10 mouse cellular contexts compared by ENCODE assay signal in the genomic region with DNA sequence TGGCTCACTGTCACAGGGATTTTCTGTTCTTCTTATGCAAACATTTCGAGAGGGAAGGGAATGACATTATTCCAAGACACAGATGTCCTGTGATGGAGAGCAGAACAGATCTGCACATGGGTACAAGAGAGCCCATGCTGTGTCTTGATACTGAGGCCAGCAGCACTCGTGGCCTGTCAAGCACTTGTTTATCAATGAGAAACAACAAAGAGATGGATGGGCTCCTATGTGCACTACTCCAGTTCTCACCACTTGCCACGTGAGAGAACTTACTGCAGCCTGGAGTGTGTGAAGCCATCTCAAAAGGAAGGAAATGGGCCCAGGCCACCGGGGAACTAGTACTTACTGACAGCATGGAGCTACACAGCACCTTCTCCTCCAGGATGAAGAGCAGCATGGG. TPM values are rescaled to one million over a fixed set of nuclear protein-coding genes. Genes with fewer than 3 reads are reported as not detected.
DNase-seq lines count a peak whose midpoint lies in the region; ATAC-seq and TF ChIP-seq lines count a peak whose summit lies in the region.
"Had no signal": no experiment of that assay in that cellular context is flagged by ENCODE, and none has a peak within 500 bp of the region (broad histone marks: within the 10 kb centered on the region; RNA-seq: fewer than 3 reads in every experiment).

No protein-coding gene starts in this region.

- H3K9me3 ChIP-seq in hindbrain, postnatal 0 days (ENCODE audit: low read length) = no peaks in the 10 kb centered on the region
- H3K9me3 ChIP-seq in hindbrain, embryonic 16.5 days (ENCODE audit: control insufficient read depth, low read length) = no peaks in the 10 kb centered on the region
- no peaks in the 10 kb centered on the region for H3K9me3 ChIP-seq in neural tube, embryonic 13.5 days
- H3K9me3 ChIP-seq in heart, postnatal 0 days (replicated peaks; ENCODE audit: control insufficient read depth, low read length) = no peaks in the 10 kb centered on the region
- H3K9me3 ChIP-seq: midbrain, embryonic 13.5 days had no signal

- no peak overlapping the region for H3K9ac ChIP-seq in hindbrain, postnatal 0 days (replicated peaks; ENCODE audit: low read length)
- H3K9ac ChIP-seq in hindbrain, embryonic 16.5 days (ENCODE audit: low read depth, low read length) = no peak overlapping the region
- H3K9ac ChIP-seq in neural tube, embryonic 13.5 days = no peak overlapping the region
- H3K9ac ChIP-seq in heart, postnatal 0 days (replicated peaks; ENCODE audit: low read depth, low read length) = no peak overlapping the region
- H3K9ac ChIP-seq: midbrain, embryonic 13.5 days had no signal

- H3K36me3 ChIP-seq in hindbrain, postnatal 0 days (ENCODE audit: insufficient read depth, low read length) = no peaks in the 10 kb centered on the region
- H3K36me3 ChIP-seq in hindbrain, embryonic 16.5 days (ENCODE audit: control insufficient read depth, insufficient read depth, low read length) = no peaks in the 10 kb centered on the region
- no peaks in the 10 kb centered on the region for H3K36me3 ChIP-seq in neural tube, embryonic 13.5 days
- no peaks in the 10 kb centered on the region for H3K36me3 ChIP-seq in heart, postnatal 0 days (replicated peaks; ENCODE audit: control insufficient read depth, insufficient read depth, low read length)

- peak; percentile 64 for ATAC-seq in hindbrain, postnatal 0 days
- ATAC-seq in hindbrain, embryonic 16.5 days = no peak
- no peak for ATAC-seq in neural tube, embryonic 13.5 days (ENCODE audit: low read depth)
- peak; percentile 10; the same call in 1 of the 2 replicates for ATAC-seq in heart, postnatal 0 days (ENCODE audit: insufficient read depth, low read depth)
- ATAC-seq: midbrain, embryonic 13.5 days had no signal

- no peak overlapping the region for H3K4me2 ChIP-seq in hindbrain, postnatal 0 days (ENCODE audit: low read depth, low read length)
- H3K4me2 ChIP-seq in hindbrain, embryonic 16.5 days (ENCODE audit: low read length) = no peak overlapping the region
- no peak overlapping the region for H3K4me2 ChIP-seq in neural tube, embryonic 13.5 days
- H3K4me2 ChIP-seq in heart, postnatal 0 days (ENCODE audit: low read depth, low read length) = no peak overlapping the region
- H3K4me2 ChIP-seq: midbrain, embryonic 13.5 days had no signal

- peak overlapping the region; percentile 60 for H3K27ac ChIP-seq in hindbrain, postnatal 0 days
- no peak overlapping the region for H3K27ac ChIP-seq in hindbrain, embryonic 16.5 days (ENCODE audit: low read depth, low read length)
- peak overlapping the region; percentile 43 for H3K27ac ChIP-seq in neural tube, embryonic 13.5 days (replicated peaks)
- H3K27ac ChIP-seq in heart, postnatal 0 days (ENCODE audit: low read depth) = peak overlapping the region; percentile 83
- H3K27ac ChIP-seq: midbrain, embryonic 13.5 days had no signal

- no peak for TF ChIP-seq CTCF in hindbrain, postnatal 0 days (IDR thresholded peaks at IDR 0.05; ENCODE audit: low read depth)
- TF ChIP-seq CTCF in heart, postnatal 0 days (IDR thresholded peaks at IDR 0.05; ENCODE audit: low read depth) = no peak

- TF ChIP-seq EP300 in heart, postnatal 0 days (IDR thresholded peaks at IDR 0.05; ENCODE audit: low read depth) = no peak

- DNase-seq in hindbrain, postnatal 0 days (ENCODE audit: low spot score) = peak; percentile 52
- DNase-seq in neural tube, embryonic 10.5 days (ENCODE audit: extremely low spot score, low spot score) = no peak
- no peak for DNase-seq in heart, postnatal 0 days (ENCODE audit: low spot score)
- no peak for DNase-seq in urinary bladder, adult 2 months (ENCODE audit: low spot score)
- no peak for DNase-seq in layer of hippocampus, adult 11-12 months (ENCODE audit: low spot score)
- DNase-seq: adrenal gland, postnatal 10 days; right cerebral cortex, adult 18-20 months had no signal

- peaks cover 19% of the 10 kb centered on the region for H3K4me1 ChIP-seq in hindbrain, postnatal 0 days (ENCODE audit: insufficient read depth, low read length)
- H3K4me1 ChIP-seq in hindbrain, embryonic 16.5 days (ENCODE audit: control insufficient read depth, insufficient read depth, low read depth, low read length) = peaks cover 23% of the 10 kb centered on the region
- peaks cover 45% of the 10 kb centered on the region for H3K4me1 ChIP-seq in neural tube, embryonic 13.5 days (replicated peaks)
- peaks cover 52% of the 10 kb centered on the region for H3K4me1 ChIP-seq in heart, postnatal 0 days (ENCODE audit: control insufficient read depth, insufficient read depth)

- H3K27me3 ChIP-seq in hindbrain, postnatal 0 days (ENCODE audit: insufficient read depth, low read length) = no peaks in the 10 kb centered on the region
- H3K27me3 ChIP-seq in hindbrain, embryonic 16.5 days (replicated peaks; ENCODE audit: control insufficient read depth, insufficient read depth, low read length) = no peaks in the 10 kb centered on the region
- no peaks in the 10 kb centered on the region for H3K27me3 ChIP-seq in neural tube, embryonic 13.5 days
- no peaks in the 10 kb centered on the region for H3K27me3 ChIP-seq in heart, postnatal 0 days (ENCODE audit: control insufficient read depth, insufficient read depth, low read length)
- H3K27me3 ChIP-seq: midbrain, embryonic 13.5 days had no signal

- WGBS in hindbrain, postnatal 0 days = 19% methylated on average over 4 of the region's 4 CpGs
- 32% methylated on average over 4 of the region's 4 CpGs for WGBS in hindbrain, embryonic 16.5 days
- 26% methylated on average over 4 of the region's 4 CpGs for WGBS in neural tube, embryonic 13.5 days
- 26% methylated on average over 4 of the region's 4 CpGs for WGBS in heart, postnatal 0 days

- H3K4me3 ChIP-seq in hindbrain, postnatal 0 days (ENCODE audit: low read length) = no peak overlapping the region
- no peak overlapping the region for H3K4me3 ChIP-seq in hindbrain, embryonic 16.5 days (ENCODE audit: low read length)
- no peak overlapping the region for H3K4me3 ChIP-seq in neural tube, embryonic 13.5 days
- H3K4me3 ChIP-seq in heart, postnatal 0 days (ENCODE audit: low read depth, low read length) = no peak overlapping the region
- H3K4me3 ChIP-seq: midbrain, embryonic 13.5 days had no signal

RNA-seq across cellular contexts. Expression of a gene that starts 27.2 kb away (rescaled TPM):
- 20.9 and 21.0 TPM in 2 replicates for total RNA-seq in hindbrain, postnatal 0 days (2014; rRNA removed)
- 10.2 and 12.9 TPM in 2 replicates for polyA plus RNA-seq in hindbrain, postnatal 0 days (2015; fragmentation: Nextera tagmentation; extraction: Ambion mirVana)
- 14.7 and 16.3 TPM in 2 replicates for polyA plus RNA-seq in hindbrain, embryonic 16.5 days (2015; fragmentation: Nextera tagmentation; extraction: Ambion mirVana)
- polyA plus RNA-seq in neural tube, embryonic 13.5 days (2015; fragmentation: Nextera tagmentation; extraction: Ambion mirVana) = 13.9 and 16.0 TPM in 2 replicates
- 18.6 and 28.6 TPM in 2 replicates for total RNA-seq in heart, postnatal 0 days (2014; rRNA removed; ENCODE audit: low replicate concordance)
- polyA plus RNA-seq in heart, postnatal 0 days (2015; fragmentation: Nextera tagmentation; extraction: Ambion mirVana) = 11.4 and 13.1 TPM in 2 replicates
- 11.2 and 15.8 TPM in 2 replicates for polyA plus RNA-seq in urinary bladder, adult 2 months (2012; rRNA removed)

Comparison
In these comparisons a context has a peak if more than half of its experiments do, and no peak if none do; other contexts are left out.
1. ATAC-seq: peak in hindbrain, postnatal 0 days (single experiment) and heart, postnatal 0 days (single experiment); none in hindbrain, embryonic 16.5 days (single experiment) and neural tube, embryonic 13.5 days (single experiment).